Mouse (Mus musculus): ENCODE data around the gene Mad1l1. TPM values are rescaled to one million over a fixed set of nuclear protein-coding genes. Genes with fewer than 3 reads are reported as not detected.

The Mad1l1 gene
- polyA plus RNA-seq, 1 experiment from 2014 or later = 20.6 TPM

DNA sequence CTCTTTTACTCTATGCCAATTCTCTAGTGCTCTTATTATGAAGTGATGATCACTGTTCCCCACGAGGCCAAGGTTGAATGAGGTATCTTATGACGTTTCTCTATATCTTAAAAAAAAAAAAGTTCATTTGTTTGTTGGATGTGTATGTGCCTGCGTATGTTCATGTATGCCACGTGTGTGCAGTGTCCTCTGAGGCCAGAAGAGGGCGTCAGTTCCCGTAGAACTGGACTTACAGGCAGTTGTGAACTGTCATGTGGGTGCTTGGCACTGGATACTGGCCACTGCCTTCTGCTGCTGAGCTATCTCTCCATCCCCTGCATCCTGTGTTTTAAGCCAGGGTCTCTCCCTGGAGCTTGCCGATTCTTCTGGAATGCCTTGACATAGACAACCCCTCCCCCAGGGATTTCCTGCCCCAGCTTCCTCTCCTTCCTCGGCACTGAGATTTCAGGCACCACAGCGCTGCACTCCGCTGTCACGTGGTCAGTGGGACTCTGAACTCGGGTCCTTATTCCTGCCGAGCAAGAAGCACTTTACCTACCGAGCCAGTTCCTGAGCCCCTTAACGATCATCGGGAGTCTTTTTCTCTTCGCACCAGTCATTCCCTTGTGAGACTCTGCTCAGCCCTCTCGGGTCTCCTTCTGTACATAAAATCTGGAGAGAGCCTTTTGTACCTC lies 336.1 kb downstream of the Mad1l1 start:
- 32% methylated on average over 18 of the region's 18 CpGs for WGBS
- Histone ChIP-seq H3K4me3 (no peak overlapping the region), H3K4me2 (no peak overlapping the region), H3K27me3 (peaks cover 17% of the 10 kb centered on the region), H3K27ac (no peak overlapping the region), H3K9ac (no peak overlapping the region), H3K9me3 (replicated peaks) (peaks cover 8% of the 10 kb centered on the region), H3K36me3 (no peaks in the 10 kb centered on the region), H3K4me1 (replicated peaks) (no peaks in the 10 kb centered on the region)
- no peak for ATAC-seq (replicated peaks; ENCODE audit: insufficient number of reproducible peaks, insufficient read depth, low FRiP score, low read depth)

DNA sequence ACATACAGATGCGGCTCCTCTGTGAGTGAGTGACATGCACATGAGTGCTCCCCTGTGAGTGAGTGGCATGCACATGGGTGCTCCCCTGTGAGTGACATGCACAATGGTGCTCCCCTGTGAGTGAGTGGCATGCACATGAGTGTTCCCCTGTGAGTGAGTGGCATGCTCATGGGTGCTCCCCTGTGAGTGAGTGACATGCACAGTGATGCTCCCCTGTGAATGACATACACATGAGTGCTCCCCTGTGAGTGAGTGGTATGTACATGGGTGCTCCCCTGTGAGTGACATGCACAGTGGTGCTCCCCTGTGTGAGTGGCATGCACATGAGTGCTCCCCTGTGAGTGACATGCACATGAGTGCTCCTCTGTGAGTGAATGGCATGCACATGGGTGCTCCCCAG lies 339.4 kb downstream of the Mad1l1 start:
- H3K4me3 ChIP-seq = no peak overlapping the region
- no peaks in the 10 kb centered on the region for H3K9me3 ChIP-seq (replicated peaks)
- no peak overlapping the region for H3K9ac ChIP-seq
- no peaks in the 10 kb centered on the region for H3K36me3 ChIP-seq
- WGBS = 87% methylated on average over 1 of the region's 1 CpGs
- H3K27me3 ChIP-seq = peaks cover 28% of the 10 kb centered on the region
- no peak for ATAC-seq (replicated peaks; ENCODE audit: insufficient number of reproducible peaks, insufficient read depth, low FRiP score, low read depth)
- H3K4me2 ChIP-seq = no peak overlapping the region
- H3K27ac ChIP-seq = no peak overlapping the region
- no peaks in the 10 kb centered on the region for H3K4me1 ChIP-seq (replicated peaks)

DNA sequence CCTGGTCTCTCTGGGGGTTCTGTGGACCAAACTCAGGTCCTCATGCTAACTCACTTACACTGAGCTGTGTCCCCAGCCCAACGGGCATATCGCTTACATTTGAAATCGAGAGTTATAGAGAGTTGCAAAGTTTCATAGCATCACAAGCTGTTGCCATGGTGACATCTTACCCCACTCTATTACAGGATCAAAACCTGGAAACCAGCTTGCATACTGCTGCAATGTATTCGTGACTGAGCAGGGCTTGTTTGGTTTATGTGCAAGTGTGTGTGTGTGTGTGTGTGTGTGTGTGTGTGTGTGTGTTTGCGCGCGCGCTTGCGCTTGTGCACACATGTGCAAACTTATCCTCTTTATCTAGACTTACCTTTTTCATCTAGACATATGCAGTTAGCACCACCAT lies 342.0 kb downstream of the Mad1l1 start:
- Histone ChIP-seq H3K9me3 (replicated peaks) (no peaks in the 10 kb centered on the region), H3K4me3 (no peak overlapping the region), H3K4me1 (replicated peaks) (no peaks in the 10 kb centered on the region), H3K9ac (no peak overlapping the region), H3K36me3 (no peaks in the 10 kb centered on the region), H3K27me3 (peaks cover 33% of the 10 kb centered on the region), H3K27ac (no peak overlapping the region), H3K4me2 (no peak overlapping the region)
- 79% methylated on average over 9 of the region's 9 CpGs for WGBS
- no peak for ATAC-seq (replicated peaks; ENCODE audit: insufficient number of reproducible peaks, insufficient read depth, low FRiP score, low read depth)

DNA sequence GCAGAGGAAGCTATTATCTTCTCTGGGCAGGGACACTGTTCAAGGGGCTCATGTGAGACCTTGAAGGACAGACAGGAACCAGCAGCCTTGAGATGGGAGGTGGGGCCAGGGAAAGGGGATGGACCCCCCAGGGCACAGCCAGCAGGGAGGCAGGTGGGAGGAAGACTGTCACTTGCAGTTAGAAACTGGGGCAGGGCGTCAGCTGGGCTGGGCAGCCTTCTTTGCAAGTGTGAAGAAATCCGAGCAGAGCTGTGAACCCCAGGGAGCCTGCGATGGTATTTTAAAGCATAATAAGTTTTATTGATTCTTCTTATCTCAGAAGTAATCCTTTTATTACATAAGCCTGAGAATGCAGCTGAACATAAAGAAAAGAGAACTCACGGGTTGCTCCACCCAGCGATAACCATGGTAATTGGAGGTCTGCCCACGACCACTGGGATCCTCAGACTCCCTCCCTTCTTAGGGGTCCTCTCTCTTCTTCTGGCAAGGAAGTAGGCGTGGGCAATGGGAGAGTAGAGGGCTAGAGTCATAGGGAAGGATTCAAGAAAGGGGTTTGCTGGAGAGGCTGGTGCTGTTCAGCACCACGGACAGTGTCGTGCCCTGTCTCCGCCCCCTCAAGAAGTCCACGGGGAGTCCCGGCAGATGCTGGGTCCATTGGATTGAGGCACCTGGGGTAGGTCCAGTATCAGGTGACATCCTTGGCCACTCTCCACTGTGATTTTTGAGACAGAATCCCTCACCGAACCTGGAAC lies 342.7 kb downstream of the Mad1l1 start:
- no peak overlapping the region for H3K27ac ChIP-seq
- H3K4me3 ChIP-seq = no peak overlapping the region
- H3K9me3 ChIP-seq (replicated peaks) = no peaks in the 10 kb centered on the region
- H3K36me3 ChIP-seq = no peaks in the 10 kb centered on the region
- H3K4me2 ChIP-seq = no peak overlapping the region
- no peak overlapping the region for H3K9ac ChIP-seq
- no peaks in the 10 kb centered on the region for H3K4me1 ChIP-seq (replicated peaks)
- peaks cover 36% of the 10 kb centered on the region for H3K27me3 ChIP-seq
- 4% methylated on average over 13 of the region's 13 CpGs for WGBS
- no peak for ATAC-seq (replicated peaks; ENCODE audit: insufficient number of reproducible peaks, insufficient read depth, low FRiP score, low read depth)

DNA sequence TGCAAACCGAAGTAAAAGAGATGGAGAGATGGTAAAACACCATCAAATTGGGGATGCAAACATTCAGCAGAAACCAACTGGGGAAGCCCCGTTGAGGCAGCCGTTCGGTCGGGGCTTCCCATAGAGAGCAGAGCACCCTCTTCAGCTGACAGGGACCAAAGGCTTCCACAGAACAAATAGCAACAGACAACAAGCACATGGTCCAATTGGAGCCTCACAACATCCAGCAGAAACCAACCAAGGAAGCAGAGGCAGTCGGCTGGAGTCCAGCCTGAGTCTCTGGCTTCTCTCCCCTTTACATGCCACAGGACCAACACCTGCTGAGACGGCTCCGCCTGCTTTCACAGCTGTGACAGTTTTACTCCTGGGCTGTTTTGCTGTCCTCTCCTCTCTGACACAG lies 343.9 kb downstream of the Mad1l1 start:
- H3K36me3 ChIP-seq = no peaks in the 10 kb centered on the region
- no peak overlapping the region for H3K27ac ChIP-seq
- no peak for ATAC-seq (replicated peaks; ENCODE audit: insufficient number of reproducible peaks, insufficient read depth, low FRiP score, low read depth)
- no peak overlapping the region for H3K4me2 ChIP-seq
- H3K4me1 ChIP-seq (replicated peaks) = no peaks in the 10 kb centered on the region
- WGBS = 27% methylated on average over 8 of the region's 8 CpGs
- no peak overlapping the region for H3K4me3 ChIP-seq
- H3K9ac ChIP-seq = no peak overlapping the region
- peaks cover 44% of the 10 kb centered on the region for H3K27me3 ChIP-seq
- no peaks in the 10 kb centered on the region for H3K9me3 ChIP-seq (replicated peaks)

DNA sequence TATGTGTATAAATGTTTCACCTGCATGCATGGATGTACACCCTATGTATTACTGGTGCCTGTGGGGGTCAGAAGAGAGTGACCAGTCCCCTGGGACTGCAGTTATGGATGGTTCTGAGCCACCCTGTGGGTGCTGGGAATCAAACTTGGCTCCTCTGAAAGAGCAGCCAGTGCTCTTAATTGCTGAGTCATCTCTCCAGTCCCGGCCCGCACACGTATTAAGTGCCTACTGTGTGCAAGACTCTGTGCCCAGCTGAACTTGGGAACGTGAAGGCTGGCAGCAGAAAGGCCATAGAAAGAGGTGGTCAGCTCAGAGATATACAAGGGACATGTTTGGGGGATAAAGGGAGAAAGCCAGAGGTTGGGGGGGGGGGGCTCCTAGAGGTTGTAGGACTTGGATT lies 344.8 kb downstream of the Mad1l1 start:
- WGBS = 69% methylated on average over 4 of the region's 4 CpGs
- Histone ChIP-seq H3K36me3 (no peaks in the 10 kb centered on the region), H3K4me2 (no peak overlapping the region), H3K27ac (no peak overlapping the region), H3K9ac (no peak overlapping the region), H3K9me3 (replicated peaks) (no peaks in the 10 kb centered on the region), H3K27me3 (peaks cover 53% of the 10 kb centered on the region), H3K4me3 (no peak overlapping the region), H3K4me1 (replicated peaks) (no peaks in the 10 kb centered on the region)
- ATAC-seq (replicated peaks; ENCODE audit: insufficient number of reproducible peaks, insufficient read depth, low FRiP score, low read depth) = no peak

DNA sequence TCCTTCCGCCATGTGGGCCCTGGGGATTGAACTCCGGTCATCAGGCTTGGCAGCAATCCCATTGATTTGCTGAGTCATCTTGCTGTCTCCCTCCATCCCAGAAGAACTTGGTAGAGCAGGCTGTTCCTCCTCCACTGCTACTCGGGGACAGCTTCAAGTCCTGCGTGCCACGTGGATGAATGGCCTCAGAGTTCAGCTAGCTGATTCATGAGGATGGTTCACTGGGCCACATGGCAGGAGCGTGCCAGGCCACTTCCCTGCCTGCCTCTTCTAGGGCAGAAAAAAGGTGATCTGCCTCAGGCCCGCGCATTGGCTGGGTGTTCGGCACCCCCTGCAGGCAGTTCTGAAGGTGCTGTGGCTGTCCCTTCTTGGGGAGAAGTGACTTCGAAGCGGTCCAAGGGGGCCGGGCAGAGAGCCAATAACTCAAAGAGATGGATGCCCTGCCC lies 351.1 kb downstream of the Mad1l1 start:
- ATAC-seq (replicated peaks; ENCODE audit: insufficient number of reproducible peaks, insufficient read depth, low FRiP score, low read depth) = no peak
- Histone ChIP-seq H3K27ac (no peak overlapping the region), H3K9ac (no peak overlapping the region), H3K4me2 (no peak overlapping the region), H3K9me3 (replicated peaks) (no peaks in the 10 kb centered on the region), H3K36me3 (no peaks in the 10 kb centered on the region), H3K4me1 (replicated peaks) (no peaks in the 10 kb centered on the region), H3K27me3 (peaks cover 59% of the 10 kb centered on the region), H3K4me3 (no peak overlapping the region)
- 44% methylated on average over 12 of the region's 12 CpGs for WGBS

DNA sequence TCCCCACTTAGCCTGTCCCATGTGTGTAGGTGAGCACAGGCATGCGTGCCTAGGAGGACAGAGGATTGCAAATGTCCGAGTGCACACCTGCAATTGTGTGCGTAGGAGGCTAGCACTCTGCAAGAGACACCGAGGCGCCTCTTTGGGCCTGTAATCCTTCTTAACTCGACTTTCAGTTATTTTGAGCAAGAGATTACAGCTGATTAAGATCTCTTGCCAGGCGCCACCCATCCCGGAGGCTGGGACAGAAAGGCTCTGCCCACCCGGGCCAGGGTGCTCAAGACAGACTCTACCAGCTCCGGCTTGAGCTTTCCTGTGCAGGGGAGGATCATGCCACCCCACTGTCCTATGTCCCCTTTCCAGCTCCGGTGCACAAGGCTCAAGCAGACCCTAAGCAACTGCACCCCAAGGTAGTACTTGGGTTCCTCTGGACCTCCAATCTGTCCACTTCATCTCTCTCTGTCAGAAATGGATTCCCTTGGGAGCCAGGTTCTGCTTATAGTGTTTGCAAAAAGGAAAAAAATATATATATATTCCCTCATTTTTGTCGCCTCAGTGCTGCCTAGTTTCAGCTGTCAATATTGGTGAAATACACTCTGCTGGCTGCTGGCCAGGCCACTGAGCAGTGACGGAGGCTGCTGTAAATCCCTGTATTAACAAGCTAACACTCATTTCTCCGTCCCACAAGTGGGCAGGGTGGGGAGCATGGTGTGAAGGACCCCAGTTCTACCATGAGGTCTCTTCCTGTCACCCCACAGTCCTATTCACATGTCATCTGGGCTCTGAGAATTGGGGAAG lies 352.0 kb downstream of the Mad1l1 start:
- WGBS = 73% methylated on average over 14 of the region's 14 CpGs
- no peak for ATAC-seq (replicated peaks; ENCODE audit: insufficient number of reproducible peaks, insufficient read depth, low FRiP score, low read depth)
- Histone ChIP-seq H3K4me3 (no peak overlapping the region), H3K27me3 (peaks cover 55% of the 10 kb centered on the region), H3K9ac (no peak overlapping the region), H3K36me3 (no peaks in the 10 kb centered on the region), H3K4me2 (no peak overlapping the region), H3K4me1 (replicated peaks) (no peaks in the 10 kb centered on the region), H3K27ac (no peak overlapping the region), H3K9me3 (replicated peaks) (no peaks in the 10 kb centered on the region)

DNA sequence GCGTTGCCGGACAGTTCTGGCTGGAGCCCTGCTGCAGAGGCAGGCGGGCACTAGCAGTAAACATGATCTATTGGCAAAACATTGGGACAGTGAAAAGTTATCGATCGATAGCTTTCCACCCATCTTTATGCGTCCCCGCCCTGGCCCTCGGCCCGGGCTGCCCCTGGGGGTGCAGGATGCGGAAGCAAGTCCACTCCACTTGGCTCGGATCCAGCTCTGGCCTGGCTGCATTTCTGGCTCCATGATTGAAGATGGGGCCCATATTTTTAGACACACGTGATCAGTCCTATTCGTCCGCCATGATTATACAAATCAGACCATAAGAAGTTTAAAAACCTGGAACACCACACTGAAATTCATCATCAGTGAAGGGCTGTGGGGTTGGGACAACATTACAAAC lies 355.8 kb downstream of the Mad1l1 start:
- H3K9me3 ChIP-seq (replicated peaks) = no peaks in the 10 kb centered on the region
- peaks cover 27% of the 10 kb centered on the region for H3K27me3 ChIP-seq
- no peaks in the 10 kb centered on the region for H3K4me1 ChIP-seq (replicated peaks)
- WGBS = 78% methylated on average over 14 of the region's 14 CpGs
- no peak overlapping the region for H3K27ac ChIP-seq
- H3K36me3 ChIP-seq = no peaks in the 10 kb centered on the region
- no peak overlapping the region for H3K4me2 ChIP-seq
- no peak overlapping the region for H3K4me3 ChIP-seq
- no peak for ATAC-seq (replicated peaks; ENCODE audit: insufficient number of reproducible peaks, insufficient read depth, low FRiP score, low read depth)
- no peak overlapping the region for H3K9ac ChIP-seq

DNA sequence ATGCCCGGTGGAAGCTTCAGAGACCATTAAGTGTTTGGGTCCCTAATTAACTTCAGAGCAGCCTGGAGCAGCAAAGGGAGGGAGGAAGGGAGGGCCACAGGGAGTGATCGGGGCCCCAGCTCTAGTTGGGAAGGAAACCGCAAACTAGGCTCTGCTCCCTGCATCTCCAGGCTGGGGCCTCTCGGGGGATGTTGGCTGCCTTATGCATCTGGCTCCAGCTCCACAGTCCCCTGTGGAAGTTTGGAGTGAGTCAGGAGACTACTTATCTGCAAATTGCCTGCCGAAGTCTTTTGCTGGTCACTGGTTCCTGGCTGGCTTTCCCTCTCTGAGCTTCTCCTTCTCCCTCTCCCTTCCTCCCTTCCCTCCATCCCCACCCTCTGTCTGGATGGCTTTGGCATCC lies 357.0 kb downstream of the Mad1l1 start:
- Histone ChIP-seq H3K4me2 (no peak overlapping the region), H3K4me3 (no peak overlapping the region), H3K27me3 (peaks cover 23% of the 10 kb centered on the region), H3K36me3 (no peaks in the 10 kb centered on the region), H3K27ac (no peak overlapping the region), H3K9me3 (replicated peaks) (no peaks in the 10 kb centered on the region), H3K4me1 (replicated peaks) (no peaks in the 10 kb centered on the region), H3K9ac (no peak overlapping the region)
- WGBS = 58% methylated on average over 5 of the region's 5 CpGs
- ATAC-seq (replicated peaks; ENCODE audit: insufficient number of reproducible peaks, insufficient read depth, low FRiP score, low read depth) = no peak

DNA sequence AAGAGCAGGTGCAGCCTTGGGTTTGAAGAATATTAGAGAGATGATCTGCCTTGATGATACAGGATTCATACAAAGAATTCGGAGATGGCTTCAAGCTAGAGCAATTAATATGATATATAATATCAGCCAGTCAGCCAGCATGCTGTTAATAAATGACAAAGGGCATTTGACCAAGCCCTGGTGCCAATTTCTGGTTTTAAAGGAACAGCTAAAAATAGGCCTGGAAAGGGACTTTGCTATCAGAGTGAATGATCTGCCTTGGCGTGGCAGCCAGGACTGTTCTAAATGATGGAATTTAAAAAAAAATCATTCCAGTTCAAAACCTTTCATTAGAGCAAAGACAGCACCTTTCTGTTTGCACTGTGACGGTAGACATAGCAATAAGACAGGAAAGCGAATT lies 361.6 kb downstream of the Mad1l1 start:
- peaks cover 7% of the 10 kb centered on the region for H3K4me1 ChIP-seq (replicated peaks)
- H3K27ac ChIP-seq = no peak overlapping the region
- no peaks in the 10 kb centered on the region for H3K9me3 ChIP-seq (replicated peaks)
- H3K27me3 ChIP-seq = peaks cover 14% of the 10 kb centered on the region; the same call in 1 of the 2 replicates
- no peak for ATAC-seq (replicated peaks; ENCODE audit: insufficient number of reproducible peaks, insufficient read depth, low FRiP score, low read depth)
- H3K4me3 ChIP-seq = no peak overlapping the region
- no peak overlapping the region for H3K4me2 ChIP-seq
- no peak overlapping the region for H3K9ac ChIP-seq
- WGBS = 81% methylated on average over 4 of the region's 4 CpGs
- no peaks in the 10 kb centered on the region for H3K36me3 ChIP-seq
